Mouse (Mus musculus): ENCODE data around the gene Tspan2.

The Tspan2 gene

DNA sequence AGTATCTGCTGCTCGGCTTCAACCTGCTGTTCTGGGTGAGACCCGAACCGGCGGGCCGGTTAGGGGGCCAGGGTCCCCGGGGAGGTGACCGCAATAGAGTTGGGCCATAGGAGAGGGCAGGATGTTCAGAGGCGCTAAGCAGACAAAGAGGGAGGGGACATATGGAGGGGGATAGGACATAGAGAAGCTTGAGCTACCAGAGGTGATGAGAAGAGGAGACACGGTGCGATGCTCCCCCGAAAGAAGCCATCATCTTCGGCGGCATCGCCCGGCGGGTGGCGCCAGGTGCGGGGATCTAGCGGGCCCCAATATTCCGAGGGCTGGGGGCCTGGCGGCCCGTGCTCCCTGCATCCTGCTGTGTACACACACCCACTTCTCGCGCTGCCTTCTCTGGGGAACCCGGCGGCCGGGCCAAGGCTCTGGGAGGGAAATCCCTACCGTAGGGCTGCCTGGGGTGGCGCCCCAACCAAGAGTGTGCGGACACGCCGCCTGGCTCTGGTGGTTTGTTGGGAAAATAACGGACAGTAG is 766 bp downstream of the Tspan2 start:
- no peak for DNase-seq (ENCODE audit: low read depth, low spot score)

- DNase-seq (ENCODE audit: low read depth, low spot score), result no peak
Observed at GRCm38 (mm10) chr3:102735638-102736037, 1.3 kb downstream of the Tspan2 start.

GRCm38 (mm10) chr3:102736436-102736835 is 2.1 kb downstream of the Tspan2 start:
- DNase-seq (ENCODE audit: low read depth, low spot score), result no peak

GRCm38 (mm10) chr3:102737106-102737505 is 2.8 kb downstream of the Tspan2 start:
- no peak for DNase-seq (ENCODE audit: low read depth, low spot score)

GRCm38 (mm10) chr3:102738161-102738901 is 4.0 kb downstream of the Tspan2 start:
- DNase-seq (ENCODE audit: low read depth, low spot score), result no peak

GRCm38 (mm10) chr3:102738926-102739325 is 4.6 kb downstream of the Tspan2 start:
- no peak for DNase-seq (ENCODE audit: low read depth, low spot score)

DNA sequence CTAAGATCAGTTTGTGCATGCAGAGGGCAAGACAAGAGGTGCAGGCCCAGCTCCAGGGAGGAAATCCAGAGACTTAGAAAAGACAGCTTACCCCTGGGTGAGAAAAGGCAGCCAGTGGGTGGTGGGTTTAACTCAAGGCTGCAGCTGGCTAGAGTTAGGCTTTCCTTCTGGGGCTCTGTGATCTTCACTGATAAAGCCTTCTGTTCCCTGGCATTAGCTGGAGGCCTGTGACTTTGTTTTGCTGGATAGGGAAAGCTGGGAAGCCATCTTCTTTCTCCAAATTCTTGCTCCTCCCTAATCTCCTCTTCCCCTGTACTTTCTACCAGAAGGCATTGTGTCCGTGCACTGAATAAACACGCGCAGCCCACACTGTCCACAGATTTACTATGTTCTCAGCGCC is 8.4 kb downstream of the Tspan2 start:
- DNase-seq (ENCODE audit: low read depth, low spot score), result no peak

- DNase-seq (ENCODE audit: low read depth, low spot score), result no peak
Observed at GRCm38 (mm10) chr3:102743202-102743601, 8.9 kb downstream of the Tspan2 start.

DNA sequence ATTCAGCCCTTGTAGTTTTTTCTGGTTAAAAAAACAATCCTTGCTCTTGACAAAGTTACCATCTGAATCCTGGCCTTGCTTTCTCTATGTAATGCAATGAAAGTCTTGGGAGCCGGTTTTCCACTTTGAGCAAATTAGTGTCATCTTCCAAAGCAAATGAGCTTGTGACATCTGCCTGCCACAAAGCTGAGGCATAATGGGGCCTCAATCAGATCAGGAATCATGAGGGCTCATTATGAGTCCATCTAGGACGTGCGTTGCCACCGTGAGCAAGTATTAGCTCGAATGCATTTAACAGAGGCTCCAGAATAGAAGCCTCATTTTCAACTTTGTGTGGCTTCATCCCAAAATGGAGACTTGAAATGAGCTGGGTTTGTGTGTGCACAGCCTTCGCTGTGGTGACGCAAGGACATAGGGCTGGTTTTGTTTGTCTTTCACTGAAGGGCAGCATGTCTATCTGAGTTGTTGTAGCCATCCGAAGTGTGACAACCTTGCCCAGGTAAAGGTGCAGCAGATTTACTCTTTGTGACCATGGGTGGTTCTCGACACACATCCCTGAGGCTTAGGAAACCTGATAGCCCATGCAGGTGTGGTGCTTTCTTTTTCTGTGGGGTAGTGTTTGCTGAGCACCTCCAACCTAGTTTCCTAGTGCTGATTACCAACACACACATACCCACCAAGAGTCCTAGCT is 9.6 kb downstream of the Tspan2 start:
- no peak for DNase-seq (ENCODE audit: low read depth, low spot score)

- DNase-seq (ENCODE audit: low read depth, low spot score), result no peak
Observed at GRCm38 (mm10) chr3:102744657-102745056, 10.3 kb downstream of the Tspan2 start.

GRCm38 (mm10) chr3:102746174-102746573 is 11.8 kb downstream of the Tspan2 start:
- no peak for DNase-seq (ENCODE audit: low read depth, low spot score)

DNA sequence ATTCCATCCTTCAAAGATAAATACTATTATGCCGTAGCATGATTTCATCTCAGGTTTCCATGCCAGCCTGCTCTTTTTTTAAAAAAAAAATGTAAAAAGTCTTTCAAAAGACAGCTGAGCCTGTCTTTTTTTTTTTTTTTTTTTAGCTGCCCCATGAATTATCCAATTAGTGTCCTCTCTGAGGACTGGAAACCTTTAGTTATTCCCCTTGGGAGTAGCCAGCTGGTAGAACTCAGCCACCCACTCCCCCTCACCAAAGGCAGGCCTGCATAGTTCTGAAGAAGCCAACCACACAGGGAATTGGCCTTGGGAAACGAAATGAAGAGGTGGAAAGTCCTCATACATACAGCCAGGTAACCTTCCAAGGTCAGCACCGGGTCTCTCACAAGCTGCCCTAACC is 13.7 kb downstream of the Tspan2 start:
- DNase-seq (ENCODE audit: low read depth, low spot score), result no peak

GRCm38 (mm10) chr3:102748686-102749085 is 14.4 kb downstream of the Tspan2 start:
- DNase-seq (ENCODE audit: low read depth, low spot score), result no peak

DNA sequence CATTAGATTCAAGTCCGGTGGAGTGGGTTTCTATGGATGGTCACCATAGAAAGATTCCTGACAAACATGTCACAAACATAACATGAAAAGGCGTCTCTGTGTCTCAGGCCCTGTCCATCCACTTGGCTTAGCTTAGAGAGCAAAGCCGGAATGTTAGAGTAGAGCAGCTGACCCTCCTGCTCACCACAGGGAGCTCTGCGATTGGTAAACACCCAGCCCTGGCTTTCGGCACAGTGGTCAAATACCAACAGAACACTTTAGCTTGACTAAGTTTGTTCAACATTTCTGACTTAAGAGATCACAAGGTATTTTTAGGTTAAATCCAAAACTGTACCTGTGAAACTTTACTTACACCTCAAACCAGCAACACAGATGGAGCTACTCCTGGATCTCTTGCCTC is 16.8 kb downstream of the Tspan2 start:
- no peak for DNase-seq (ENCODE audit: low read depth, low spot score)

- DNase-seq (ENCODE audit: low read depth, low spot score), result no peak
Observed at GRCm38 (mm10) chr3:102751536-102751935, 17.2 kb downstream of the Tspan2 start.

GRCm38 (mm10) chr3:102752053-102752452 is 17.7 kb downstream of the Tspan2 start:
- no peak for DNase-seq (ENCODE audit: low read depth, low spot score)

DNA sequence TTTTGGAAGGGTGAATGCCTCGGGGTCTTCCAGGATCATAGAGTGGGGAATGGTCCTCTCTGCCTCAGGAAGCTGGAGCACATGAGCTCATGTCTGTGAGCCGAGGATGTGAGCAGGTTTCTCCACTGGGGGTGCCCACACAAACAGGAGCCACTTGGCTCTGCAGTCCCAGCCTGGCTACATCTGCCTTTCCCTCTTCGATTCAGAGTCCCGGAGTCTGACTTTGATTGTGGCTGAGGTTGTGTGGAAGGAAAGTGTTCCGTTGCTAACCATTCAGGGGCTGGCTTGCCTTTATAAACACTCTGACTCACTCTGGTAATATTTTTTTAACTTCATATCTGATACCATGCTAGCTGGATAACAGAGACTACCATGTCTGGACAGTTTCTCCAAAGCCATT is 18.1 kb downstream of the Tspan2 start:
- no peak for DNase-seq (ENCODE audit: low read depth, low spot score)

DNA sequence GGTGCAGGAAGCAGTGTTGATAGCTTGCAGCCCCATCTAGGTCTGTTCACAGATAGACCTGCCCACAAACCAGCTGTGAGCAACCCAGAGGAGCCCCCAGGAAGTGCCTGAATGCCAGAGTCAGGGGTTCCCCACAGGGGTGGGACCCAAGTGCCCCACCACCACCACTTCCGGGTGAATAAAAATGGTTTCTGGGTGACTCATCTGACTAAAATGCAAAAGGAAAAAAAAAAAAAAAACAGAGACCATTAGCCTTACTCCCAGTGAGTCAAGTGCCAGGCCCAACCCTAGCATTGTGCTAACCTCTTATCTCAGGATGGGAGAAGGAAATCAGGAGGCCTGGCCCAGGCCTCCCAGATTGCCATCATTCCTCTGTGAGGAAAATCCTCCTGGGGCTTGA is 21.5 kb downstream of the Tspan2 start:
- DNase-seq (ENCODE audit: low read depth, low spot score), result no peak

GRCm38 (mm10) chr3:102757019-102757418 is 22.7 kb downstream of the Tspan2 start:
- DNase-seq (ENCODE audit: low read depth, low spot score), result no peak

GRCm38 (mm10) chr3:102760236-102760635 is 25.9 kb downstream of the Tspan2 start:
- no peak for DNase-seq (ENCODE audit: low read depth, low spot score)

- DNase-seq (ENCODE audit: low read depth, low spot score), result no peak
Observed at GRCm38 (mm10) chr3:102762388-102762787, 28.1 kb downstream of the Tspan2 start.

- peak; percentile 18 for DNase-seq (ENCODE audit: low read depth, low spot score)
Observed at GRCm38 (mm10) chr3:102763713-102764400, 29.5 kb downstream of the Tspan2 start.

Measured in brain, embryonic 18.5 days (tissue).